Mouse (Mus musculus) hematopoietic stem cell, adult 5-6 weeks (primary cell): Measurements from ENCODE around the gene Zbtb39. TPM values are rescaled to one million over a fixed set of nuclear protein-coding genes. Genes with fewer than 3 reads are reported as not detected.

Experiments used
- ATAC-seq, 2 experiments: fragments of 125-278 bp in 1 of 2; replicated peaks in 1 of 2; 2 replicates each; pipeline ENCODE4 v1.8.0; 2016 to 2017; ENCODE audit warnings: inconsistent platforms in 2 of 2, mild to moderate bottlenecking in 2 of 2, moderate number of reproducible peaks in 2 of 2, low read depth in 1 of 2, moderate TSS enrichment in 1 of 2; ENCODE audit not compliant: low FRiP score in 2 of 2, poor library complexity in 2 of 2, severe bottlenecking in 2 of 2, insufficient read depth in 1 of 2, low TSS enrichment in 1 of 2
- total RNA-seq: library from RNA; stranded (forward); fragments of 172-1452, 232-1000 nt; gene quantifications from 2 replicates; pipeline ENCODE4 v1.2.3, GENCODE M21; 2017

Zbtb39 gene
- 5.5 and 6.8 TPM in 2 replicates for total RNA-seq

DNA sequence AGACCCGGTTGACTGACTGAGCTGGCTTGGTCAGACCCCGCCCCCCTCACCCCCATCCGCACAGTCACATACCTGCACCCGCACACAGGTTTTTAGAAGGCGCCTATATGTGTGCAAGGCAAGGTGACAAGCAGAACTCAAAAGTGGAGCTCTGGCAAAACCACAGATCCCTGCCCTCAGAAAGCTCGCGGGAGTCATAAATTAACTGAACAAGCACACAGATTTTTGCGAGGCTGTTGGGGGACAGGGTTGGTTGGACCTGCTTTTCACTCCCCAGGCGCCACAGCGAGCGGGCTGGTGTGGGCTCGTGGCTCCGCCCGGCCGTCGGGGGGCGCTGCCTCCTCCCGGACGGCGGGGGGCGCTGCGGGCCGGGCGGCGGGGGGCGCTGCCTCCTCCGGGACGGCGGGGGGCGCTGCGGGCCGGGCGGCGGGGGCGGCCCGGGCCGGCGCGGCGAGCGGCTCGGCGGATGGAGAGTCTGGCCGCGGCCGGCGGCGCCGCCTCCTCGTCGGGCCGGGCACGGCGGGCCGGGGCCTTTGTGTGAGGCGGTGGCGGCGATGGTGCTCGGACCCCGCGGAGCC lies at the start of gene Zbtb39:
Zbtb39 (plus strand) TSS at position 456 of the 578 bp plus-strand sequence.
- ATAC-seq, result peak; percentile 50 to 59; a peak in 3 of 4 replicates

DNA sequence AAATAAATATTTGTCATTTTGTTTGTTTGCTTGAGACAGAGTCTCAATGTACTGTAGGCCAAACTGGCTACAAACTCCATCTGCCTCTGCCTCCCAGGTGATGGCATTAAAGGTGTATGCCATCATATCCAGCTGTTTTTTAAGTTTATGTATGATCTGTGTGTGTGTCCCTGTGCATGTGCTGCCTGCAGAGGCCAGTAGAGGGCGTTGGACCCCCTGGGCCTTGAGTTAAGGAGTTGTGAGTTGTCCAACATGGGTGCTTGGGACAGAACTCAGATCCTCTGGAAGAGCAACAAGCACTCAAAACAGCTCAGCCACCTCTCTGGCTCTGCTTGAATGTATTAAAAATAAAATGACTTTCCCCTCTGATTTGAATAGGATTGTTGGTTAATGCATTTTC lies 48.3 kb upstream of the Zbtb39 start:
- no peak for ATAC-seq

DNA sequence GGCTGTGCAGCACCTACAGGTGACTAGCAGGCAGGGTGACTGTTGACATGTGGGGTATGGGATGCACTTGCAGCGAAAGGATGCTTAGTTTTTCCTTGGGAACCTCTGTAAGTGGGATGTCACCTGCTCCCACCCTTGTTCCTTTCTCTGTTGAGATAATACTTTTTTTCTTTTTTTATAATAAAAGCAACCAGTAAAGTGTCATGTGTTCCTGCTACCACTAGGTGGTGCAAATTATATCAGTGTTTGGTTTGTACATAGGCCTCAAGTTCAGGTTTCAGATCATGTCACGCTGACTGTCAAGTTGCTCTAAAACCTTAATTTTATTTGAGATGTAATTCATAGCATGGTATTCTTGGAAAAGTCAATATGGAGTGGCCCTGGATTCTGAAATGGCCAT lies 44.7 kb upstream of the Zbtb39 start:
- ATAC-seq, result peak; percentile 62 to 73; a peak in 3 of 4 replicates

DNA sequence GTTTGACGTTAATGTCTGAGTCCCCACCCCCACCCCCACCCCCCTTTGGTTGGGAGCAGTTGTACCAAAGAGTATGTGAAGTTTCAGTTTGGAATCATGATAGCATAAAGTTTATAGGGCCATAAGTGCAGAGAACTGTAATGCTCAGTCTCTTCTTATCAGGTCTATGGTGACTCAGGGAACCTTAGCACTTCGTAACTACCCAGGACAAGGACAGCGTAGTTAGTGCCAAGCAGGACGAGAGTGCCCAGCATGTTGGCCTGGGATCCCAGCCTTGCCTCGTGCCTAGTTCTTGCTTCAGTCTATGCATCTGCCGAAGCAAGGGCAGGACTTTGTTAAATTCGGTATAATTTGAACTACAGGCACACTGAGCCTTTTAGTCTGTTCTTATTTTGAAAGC lies 43.6 kb upstream of the Zbtb39 start:
- ATAC-seq, result no peak

- ATAC-seq, result no peak
Observed at GRCm38 (mm10) chr10:127698966-127699365, 40.4 kb upstream of the Zbtb39 start.

GRCm38 (mm10) chr10:127703299-127703698 lies 36.0 kb upstream of the Zbtb39 start:
- no peak for ATAC-seq

DNA sequence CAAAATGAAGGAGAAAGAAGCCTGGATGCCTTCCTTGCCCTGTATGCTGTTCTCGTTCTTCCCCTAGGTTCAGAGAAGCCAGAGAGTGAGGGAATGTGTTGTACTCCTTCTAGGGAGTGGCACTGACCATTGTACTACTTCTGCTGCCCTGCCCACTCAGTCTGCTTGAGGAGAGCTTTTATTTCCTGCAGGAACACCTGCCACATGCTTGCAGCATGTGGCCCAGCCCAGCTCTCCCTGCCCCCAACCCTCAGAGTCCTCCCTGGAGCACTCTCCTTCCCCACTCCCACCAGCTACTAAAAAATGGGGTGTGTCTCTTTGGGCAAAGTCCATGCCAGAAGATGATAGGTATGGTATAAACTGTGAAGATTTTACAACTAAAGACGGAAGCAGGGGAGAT lies 35.0 kb upstream of the Zbtb39 start:
- ATAC-seq, result no peak

DNA sequence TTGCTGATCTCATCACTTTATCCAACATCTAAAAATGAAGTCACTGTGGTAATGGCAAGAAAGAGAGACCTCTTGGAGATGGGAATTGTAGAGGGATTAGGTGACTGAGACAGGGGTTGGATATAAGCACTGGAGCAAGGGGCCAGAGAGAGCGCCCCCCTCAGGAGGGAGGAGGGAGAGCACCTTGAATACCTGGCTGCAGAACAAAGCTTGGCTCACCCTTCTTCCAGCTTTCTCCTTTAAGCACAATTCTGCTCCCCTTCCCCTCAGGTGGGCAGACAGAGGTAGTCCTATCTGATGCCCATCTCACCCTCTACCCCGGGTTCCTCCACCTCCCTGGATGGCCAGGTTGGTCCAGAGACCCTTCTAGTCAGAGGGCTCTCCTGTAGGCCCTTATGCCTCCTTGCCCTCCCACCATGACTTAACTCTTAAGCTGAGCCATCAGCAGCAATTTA lies 34.5 kb upstream of the Zbtb39 start, which contains the start of gene Myo1a:
Myo1a (plus strand) TSS at position 405 of the 455 bp plus-strand sequence.
- no peak for ATAC-seq

GRCm38 (mm10) chr10:127705783-127706182 lies 33.6 kb upstream of the Zbtb39 start:
- no peak for ATAC-seq

- ATAC-seq, result no peak
Observed at GRCm38 (mm10) chr10:127707721-127708120, 31.6 kb upstream of the Zbtb39 start.

- ATAC-seq, result no peak
Observed at GRCm38 (mm10) chr10:127708850-127709370, 30.4 kb upstream of the Zbtb39 start.

DNA sequence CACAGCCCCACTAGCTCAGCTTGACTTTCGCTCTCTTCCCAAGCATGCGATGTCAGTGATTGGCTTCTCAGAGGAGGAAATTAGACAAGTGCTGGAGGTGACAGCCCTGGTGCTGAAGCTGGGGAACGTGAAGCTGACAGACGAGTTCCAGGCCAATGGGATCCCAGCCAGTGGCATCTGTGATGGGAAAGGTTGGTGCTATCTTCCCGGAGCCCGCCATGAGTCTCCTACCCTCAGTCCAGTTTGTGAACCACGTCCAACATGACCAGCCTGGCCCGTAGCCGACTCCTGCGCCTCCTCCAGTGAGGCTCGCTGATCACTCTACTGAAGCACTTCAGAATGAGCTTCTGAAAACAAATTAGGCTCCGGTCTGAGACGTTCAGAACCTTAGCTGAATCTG lies 29.0 kb upstream of the Zbtb39 start:
- no peak for ATAC-seq

DNA sequence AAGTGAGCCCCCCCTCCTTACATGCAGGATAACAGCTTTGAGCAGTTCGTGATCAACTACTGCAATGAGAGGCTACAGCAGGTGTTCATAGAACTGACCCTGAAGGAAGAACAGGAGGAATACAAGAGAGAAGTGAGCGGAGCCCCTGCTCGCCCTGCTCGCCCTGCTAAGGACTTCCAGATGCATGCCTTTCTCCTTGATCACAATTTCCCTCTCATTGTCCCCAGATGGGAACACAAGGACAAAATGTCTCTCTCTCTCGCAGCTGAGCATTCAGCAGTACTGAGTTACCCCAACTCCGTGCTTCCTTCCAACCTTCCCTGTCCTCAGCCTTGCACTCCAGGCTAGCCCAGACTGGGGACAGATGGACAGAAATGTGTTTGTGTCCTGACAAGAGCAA lies 26.6 kb upstream of the Zbtb39 start:
- ATAC-seq, result no peak

GRCm38 (mm10) chr10:127721671-127722418 lies 17.5 kb upstream of the Zbtb39 start:
- no peak for ATAC-seq

- ATAC-seq, result no peak
Observed at GRCm38 (mm10) chr10:127724178-127724577, 15.2 kb upstream of the Zbtb39 start, which contains the start of gene Tac2. Gene Tac2 (plus strand): TSS chr10:127724478.

DNA sequence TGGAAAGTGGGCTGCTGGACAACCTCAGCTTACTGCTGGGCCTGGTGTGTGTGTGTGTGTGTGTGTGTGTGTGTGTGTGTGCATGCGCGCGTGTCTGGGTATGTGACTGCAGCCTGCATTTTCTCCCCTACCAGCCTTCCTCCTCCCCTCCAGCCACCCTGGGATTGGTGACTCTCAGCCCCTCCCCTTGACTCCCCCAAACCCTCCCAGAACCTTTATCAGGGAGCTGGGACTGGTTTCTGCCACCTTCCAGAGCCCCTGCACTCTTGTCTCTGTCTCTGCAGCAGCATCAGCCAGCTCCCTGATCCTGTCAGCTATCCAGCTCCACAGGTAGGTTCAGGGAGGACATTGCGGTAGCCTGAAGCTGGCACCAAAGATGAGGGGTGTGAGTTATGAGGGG lies 14.2 kb upstream of the Zbtb39 start:
- ATAC-seq, result no peak

DNA sequence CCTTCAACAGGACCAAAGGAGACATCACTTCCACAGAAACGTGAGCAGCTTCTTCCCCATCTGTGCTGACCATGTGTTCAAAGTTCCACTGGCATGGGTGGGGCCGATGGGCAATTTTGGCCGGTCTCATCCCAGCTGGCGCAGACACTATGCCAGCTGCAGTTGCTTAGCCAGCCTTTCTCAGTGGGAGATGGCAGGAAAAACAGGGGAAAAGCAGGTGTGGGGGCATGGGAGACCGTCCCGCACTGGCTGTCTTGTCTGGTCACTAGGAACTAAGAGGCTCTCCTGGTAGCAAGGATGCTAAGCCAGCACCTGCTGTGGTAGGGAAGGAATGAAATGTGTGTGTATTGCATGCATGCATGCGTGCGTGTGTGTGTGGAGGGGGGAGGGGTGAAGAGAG lies 10.9 kb upstream of the Zbtb39 start:
- no peak for ATAC-seq

- ATAC-seq, result peak in 1 of 2 experiments; percentile 4; a peak in 1 of 4 replicates
Observed at GRCm38 (mm10) chr10:127730285-127730932, 8.9 kb upstream of the Zbtb39 start.
